Mouse (Mus musculus): Measurements from ENCODE around the gene Emsy.

GRCm38 (mm10) chr7:98636607-98637006 is 20.0 kb downstream of the Emsy start:
- TF ChIP-seq CTCF (IDR thresholded peaks at IDR 0.05; ENCODE audit: low read depth) (no peak), EP300 (optimal IDR thresholded peaks at IDR 0.05) (no peak)

Data from stomach, postnatal 0 days (tissue).